Mouse (Mus musculus): Measurements from ENCODE around the gene 1110051M20Rik.

1110051M20Rik gene

GRCm38 (mm10) chr2:91348936-91349335 lies 95.6 kb downstream of the 1110051M20Rik start:
- no peak for DNase-seq (ENCODE audit: low spot score in 2 of 2)

- no peak for DNase-seq (ENCODE audit: low spot score in 2 of 2)
Measured at GRCm38 (mm10) chr2:91345644-91346043, 98.9 kb downstream of the 1110051M20Rik start.

GRCm38 (mm10) chr2:91339591-91339990 lies 104.9 kb downstream of the 1110051M20Rik start:
- no peak for DNase-seq (ENCODE audit: low spot score in 2 of 2)

- DNase-seq (ENCODE audit: low spot score in 2 of 2): no peak
Measured at GRCm38 (mm10) chr2:91335128-91335527, 109.4 kb downstream of the 1110051M20Rik start.

- no peak for DNase-seq (ENCODE audit: low spot score in 2 of 2)
Measured at GRCm38 (mm10) chr2:91331051-91331843, 113.3 kb downstream of the 1110051M20Rik start.

GRCm38 (mm10) chr2:91329996-91330738 lies 114.3 kb downstream of the 1110051M20Rik start:
- DNase-seq (ENCODE audit: low spot score in 2 of 2): no peak

GRCm38 (mm10) chr2:91328729-91329125 lies 115.8 kb downstream of the 1110051M20Rik start:
- no peak for DNase-seq (ENCODE audit: low spot score in 2 of 2)

GRCm38 (mm10) chr2:91327968-91328728 lies 116.4 kb downstream of the 1110051M20Rik start:
- peak; percentile 37 to 40 for DNase-seq (ENCODE audit: low spot score in 2 of 2)

- no peak for DNase-seq (ENCODE audit: low spot score in 2 of 2)
Measured at GRCm38 (mm10) chr2:91326746-91327350, 117.7 kb downstream of the 1110051M20Rik start.

- DNase-seq (ENCODE audit: low spot score in 2 of 2): peak; percentile 46 to 55
Measured at GRCm38 (mm10) chr2:91324761-91325421, 119.6 kb downstream of the 1110051M20Rik start.

- DNase-seq (ENCODE audit: low spot score in 2 of 2): no peak
Measured at GRCm38 (mm10) chr2:91324346-91324745, 120.2 kb downstream of the 1110051M20Rik start.

- no peak for DNase-seq (ENCODE audit: low spot score in 2 of 2)
Measured at GRCm38 (mm10) chr2:91322490-91322889, 122.0 kb downstream of the 1110051M20Rik start.

GRCm38 (mm10) chr2:91321923-91322322 lies 122.6 kb downstream of the 1110051M20Rik start:
- no peak for DNase-seq (ENCODE audit: low spot score in 2 of 2)

GRCm38 (mm10) chr2:91320559-91321529 lies 123.7 kb downstream of the 1110051M20Rik start:
- no peak for DNase-seq (ENCODE audit: low spot score in 2 of 2)

- no peak for DNase-seq (ENCODE audit: low spot score in 2 of 2)
Measured at GRCm38 (mm10) chr2:91314184-91314583, 130.3 kb downstream of the 1110051M20Rik start.

- DNase-seq (ENCODE audit: low spot score in 2 of 2): no peak
Measured at GRCm38 (mm10) chr2:91312578-91313311, 131.8 kb downstream of the 1110051M20Rik start.

- DNase-seq (ENCODE audit: low spot score in 2 of 2): no peak
Measured at GRCm38 (mm10) chr2:91309546-91309945, 135.0 kb downstream of the 1110051M20Rik start.

- DNase-seq (ENCODE audit: low spot score in 2 of 2): no peak
Measured at GRCm38 (mm10) chr2:91308680-91309079, 135.8 kb downstream of the 1110051M20Rik start.

GRCm38 (mm10) chr2:91306589-91306988 lies 137.9 kb downstream of the 1110051M20Rik start:
- DNase-seq (ENCODE audit: low spot score in 2 of 2): no peak
